Mouse (Mus musculus) gastrocnemius, postnatal 14 days (tissue): ENCODE results near the gene Aqp7. TPM values are rescaled to one million over a fixed set of nuclear protein-coding genes. Genes with fewer than 3 reads are reported as not detected.
"Not testable (repeated sequence)": the region's sequence is repeated elsewhere in the genome, so short reads cannot be mapped to it uniquely, and the experiment has no call there.

Source experiments
- DNase-seq: peaks from one replicate; pipeline ENCODE4 v3.0.0; 2021; ENCODE audit warnings: mixed read lengths
- intact Hi-C: fragments of 180-260 bp; cut with DNase I; formaldehyde crosslinking; loops from one replicate; pipeline ENCODE4 v1.15.1; 2025; ENCODE audit warnings: low total_unique reads
- long read RNA-seq, 2 experiments: library from polyadenylated mRNA; stranded (forward); transcript quantifications; one replicate each; pipeline ENCODE4 v2.0.0; 2021
- total RNA-seq, 2 experiments: library from RNA; stranded (reverse); gene quantifications; 2 replicates each; pipeline ENCODE4 v1.2.3; 2021

Aqp7 gene
- 10 to 100 TPM; 11.4 to 14.5 TPM for total RNA-seq
- long read RNA-seq, experiment 1, transcript Aqp7-201 (8 exons, 2,527 nt), result major isoform, 13 of 23 reads
- long read RNA-seq, experiment 1, partial matches to known transcripts, result 2 of 23 reads
- long read RNA-seq, experiment 1, other reads (novel, unspliced or antisense), result 8 of 23 reads
- long read RNA-seq, experiment 2, transcript Aqp7-201 (8 exons, 2,527 nt), result major isoform, 8 of 17 reads
- long read RNA-seq, experiment 2, partial matches to known transcripts, result 3 of 17 reads
- long read RNA-seq, experiment 2, other reads (novel, unspliced or antisense), result 6 of 17 reads

DNA sequence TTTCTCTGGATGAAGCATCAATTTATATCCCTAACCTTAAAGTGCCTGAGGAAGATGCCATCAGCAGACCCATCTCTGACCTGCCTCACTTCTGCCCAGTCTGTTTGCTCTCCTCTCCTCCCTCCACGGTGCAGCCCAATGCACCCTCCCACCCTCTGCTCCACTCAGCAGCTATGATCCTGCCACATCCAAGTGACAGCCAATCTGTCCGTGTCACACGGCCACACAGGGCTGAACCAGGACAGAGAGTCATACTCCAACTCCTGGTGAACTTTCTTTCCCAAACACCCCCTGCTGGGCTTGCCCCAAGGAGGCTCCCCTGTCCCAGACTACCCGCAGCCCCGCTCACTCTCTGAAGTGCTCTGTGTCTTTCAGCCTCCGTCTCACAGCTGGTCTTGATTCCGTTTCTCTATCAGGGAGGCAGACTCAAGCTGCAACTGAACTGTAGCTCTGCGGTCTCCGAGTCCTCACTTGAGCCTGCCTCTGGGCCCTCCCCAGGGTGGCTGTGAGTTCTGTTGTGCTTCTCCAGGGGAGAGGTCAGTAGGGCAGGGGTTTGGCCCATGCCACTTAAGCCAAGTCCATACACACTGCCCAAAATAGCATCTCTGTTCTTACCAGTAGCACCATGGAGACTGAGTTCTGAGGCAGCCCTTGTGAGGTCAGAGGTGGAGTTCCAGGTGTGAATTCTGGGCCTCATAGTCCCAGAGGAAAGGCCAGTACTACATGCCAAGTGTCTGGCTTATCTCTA is at the start of gene Aqp7:
Gene Aqp7 (minus strand): TSS at position 616 of the 748 bp plus-strand sequence.
- intact Hi-C loops, result no loop called here
- DNase-seq, result no peak

DNA sequence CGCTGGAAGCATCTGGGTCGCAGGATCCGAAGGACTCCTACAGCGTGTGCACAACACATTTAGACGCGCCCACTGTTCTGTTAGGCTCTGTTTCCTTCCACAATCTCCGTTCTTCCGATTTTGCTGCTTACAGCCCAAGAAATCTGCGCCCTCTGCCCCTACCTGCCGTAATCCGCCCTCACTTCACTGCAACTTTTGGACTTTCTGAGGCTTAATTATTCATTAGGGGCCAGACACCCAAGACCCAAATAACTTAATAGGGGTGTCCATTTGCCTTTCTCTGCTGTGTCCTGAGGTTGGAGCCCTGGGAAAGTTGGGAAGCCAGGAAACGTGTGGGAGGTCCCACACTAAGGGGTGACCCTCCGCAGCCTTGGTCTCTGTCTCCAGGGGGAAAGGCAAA is 49.4 kb upstream of the Aqp7 start:
- DNase-seq, result no peak
- intact Hi-C loops, result no loop called here

DNA sequence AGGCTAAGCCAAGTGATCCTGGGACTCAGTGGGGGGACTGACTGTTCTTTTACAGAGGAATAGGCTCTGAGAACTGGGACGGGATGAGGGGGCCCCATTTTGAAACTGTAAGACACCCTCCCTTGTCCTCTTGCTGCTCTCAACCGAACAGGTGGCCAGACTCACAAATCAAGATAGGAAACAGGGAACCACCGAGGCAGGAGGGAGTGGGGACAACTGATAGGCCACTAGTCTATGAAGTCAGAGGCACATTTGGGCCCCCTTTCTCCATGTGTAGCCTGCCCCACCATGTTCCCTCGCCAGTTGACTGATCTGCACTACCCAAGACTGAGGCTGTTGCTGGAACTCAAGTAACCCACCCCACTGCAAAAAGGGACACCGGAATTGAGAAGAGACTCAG is 48.9 kb upstream of the Aqp7 start:
- DNase-seq, result no peak
- intact Hi-C loops, result no loop called here

DNA sequence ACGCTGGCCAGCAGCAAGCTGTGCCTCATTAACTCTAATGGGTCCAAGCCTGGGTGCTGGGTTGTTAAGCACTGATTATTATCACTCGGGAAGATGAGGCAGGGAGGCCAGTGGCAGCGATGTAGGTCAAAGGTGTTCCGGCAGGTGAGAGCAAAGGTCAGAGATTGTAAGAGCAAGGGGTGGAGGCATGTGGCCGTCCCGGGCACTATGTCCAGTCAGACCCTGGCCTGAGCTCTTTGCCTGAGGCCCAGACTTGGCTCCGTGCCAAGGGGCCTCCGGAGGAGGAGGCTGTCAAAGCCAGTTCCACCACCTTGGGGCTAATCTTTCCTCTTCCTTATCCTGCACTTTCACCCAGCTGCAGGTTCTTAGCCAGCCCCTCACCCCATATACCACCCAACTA is 48.2 kb upstream of the Aqp7 start:
- DNase-seq, result no peak
- intact Hi-C loops, result no loop called here

DNA sequence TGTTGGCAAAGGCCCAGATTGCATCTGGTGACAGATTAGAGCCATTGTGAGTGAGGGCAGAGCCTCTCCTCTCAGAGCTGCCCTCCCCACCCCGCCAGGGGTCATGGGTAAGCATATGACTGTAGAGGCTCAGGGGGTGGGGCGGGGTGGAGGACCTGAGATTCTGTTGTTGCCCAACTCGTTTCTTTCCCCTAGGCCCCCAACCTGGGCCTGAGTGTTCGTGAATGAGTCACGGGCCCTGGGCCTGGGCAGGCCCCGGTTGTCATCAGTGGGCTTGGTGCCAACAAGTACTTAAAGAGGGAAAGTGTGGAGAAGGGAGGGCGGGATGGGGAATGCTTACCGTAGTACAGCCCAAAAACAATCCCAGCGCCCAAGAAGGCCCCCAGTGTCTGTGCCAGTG is 46.4 kb upstream of the Aqp7 start:
- DNase-seq, result no peak

DNA sequence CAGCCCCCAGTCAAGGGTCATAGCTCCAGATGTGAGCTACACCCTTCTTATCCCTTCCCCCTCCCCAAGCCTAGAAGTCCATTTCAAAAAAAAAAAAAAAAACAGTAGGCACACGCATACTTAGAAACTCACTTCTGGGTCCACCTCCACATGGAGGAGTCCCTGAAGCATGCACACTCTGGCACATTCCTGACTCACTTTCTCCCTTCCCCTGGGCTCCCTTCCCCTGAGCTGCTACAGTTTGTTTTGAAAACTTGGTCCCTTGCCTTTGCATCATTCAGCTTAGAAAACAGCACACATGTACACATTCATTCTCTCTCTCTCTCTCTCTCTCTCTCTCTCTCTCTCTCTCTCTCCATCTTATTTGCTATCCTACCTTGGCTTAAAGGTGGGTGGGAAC is 45.0 kb upstream of the Aqp7 start:
- no peak for DNase-seq
- intact Hi-C loops, result no loop called here

More for the DNA sequence above, 46.4 kb upstream of the Aqp7 start:
- intact Hi-C loops, result no loop called here

DNA sequence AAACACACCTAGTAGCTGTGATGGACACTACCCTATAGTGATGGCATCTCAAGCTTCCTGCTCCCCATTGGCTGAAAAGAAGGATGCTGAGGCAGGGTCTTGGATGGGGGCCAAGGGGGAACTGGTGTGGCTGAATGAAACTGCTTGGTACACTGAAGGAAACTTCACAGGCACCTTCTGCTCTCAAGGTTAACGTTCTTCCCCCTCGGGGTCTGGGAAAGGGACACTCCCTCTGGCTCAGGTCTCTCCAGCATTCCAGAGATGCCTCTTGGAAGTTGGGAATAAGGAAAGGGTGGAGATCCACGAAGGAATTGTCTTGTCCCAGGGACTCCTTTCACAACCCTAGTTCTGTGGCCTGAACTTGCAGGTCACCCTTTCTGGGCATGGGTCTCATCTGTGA is 43.5 kb upstream of the Aqp7 start:
- intact Hi-C loops, result no loop called here

DNA sequence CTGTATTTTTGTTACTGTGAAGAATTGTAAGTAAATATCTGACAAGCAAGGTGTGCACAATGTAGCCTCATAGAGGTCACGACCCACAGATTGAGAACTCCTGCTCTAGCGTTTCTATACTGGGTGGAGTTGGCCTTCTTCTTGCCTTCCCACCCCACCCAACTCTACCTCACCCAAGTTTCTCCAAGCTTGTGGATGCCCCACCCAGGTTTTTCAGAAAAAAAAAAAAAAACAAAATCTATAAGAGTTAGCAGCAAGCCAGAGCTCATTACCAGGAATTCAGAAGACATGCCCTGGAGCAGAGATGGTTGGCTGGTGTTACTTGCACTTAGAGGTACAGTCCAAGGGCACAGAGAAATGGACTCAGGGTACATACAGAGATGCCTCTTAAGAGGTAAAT is 41.8 kb upstream of the Aqp7 start:
- intact Hi-C loops, result no loop called here
- DNase-seq, result no peak

More for the DNA sequence above, 43.5 kb upstream of the Aqp7 start:
- no peak for DNase-seq

DNA sequence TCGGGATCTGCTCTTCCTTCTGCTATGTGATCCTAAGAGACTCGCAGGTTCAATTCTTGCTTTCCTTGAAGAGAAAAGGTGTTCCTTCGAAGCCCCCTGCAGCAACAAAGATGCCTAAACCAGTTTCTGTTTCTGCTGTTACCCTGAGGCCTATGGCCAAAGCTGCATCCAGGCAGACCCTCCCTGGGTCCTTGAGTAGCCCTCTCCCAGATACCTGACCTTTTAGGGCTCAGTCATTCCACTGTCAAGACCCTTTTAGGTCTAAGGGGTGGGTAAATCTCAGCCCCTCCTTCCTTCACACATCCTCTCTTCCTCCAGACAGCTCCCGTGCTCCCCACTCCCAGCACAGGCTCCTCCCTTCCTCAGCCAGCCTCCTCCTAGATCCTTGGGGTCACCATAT is 41.2 kb upstream of the Aqp7 start:
- DNase-seq, result no peak
- intact Hi-C loops, result no loop called here

DNA sequence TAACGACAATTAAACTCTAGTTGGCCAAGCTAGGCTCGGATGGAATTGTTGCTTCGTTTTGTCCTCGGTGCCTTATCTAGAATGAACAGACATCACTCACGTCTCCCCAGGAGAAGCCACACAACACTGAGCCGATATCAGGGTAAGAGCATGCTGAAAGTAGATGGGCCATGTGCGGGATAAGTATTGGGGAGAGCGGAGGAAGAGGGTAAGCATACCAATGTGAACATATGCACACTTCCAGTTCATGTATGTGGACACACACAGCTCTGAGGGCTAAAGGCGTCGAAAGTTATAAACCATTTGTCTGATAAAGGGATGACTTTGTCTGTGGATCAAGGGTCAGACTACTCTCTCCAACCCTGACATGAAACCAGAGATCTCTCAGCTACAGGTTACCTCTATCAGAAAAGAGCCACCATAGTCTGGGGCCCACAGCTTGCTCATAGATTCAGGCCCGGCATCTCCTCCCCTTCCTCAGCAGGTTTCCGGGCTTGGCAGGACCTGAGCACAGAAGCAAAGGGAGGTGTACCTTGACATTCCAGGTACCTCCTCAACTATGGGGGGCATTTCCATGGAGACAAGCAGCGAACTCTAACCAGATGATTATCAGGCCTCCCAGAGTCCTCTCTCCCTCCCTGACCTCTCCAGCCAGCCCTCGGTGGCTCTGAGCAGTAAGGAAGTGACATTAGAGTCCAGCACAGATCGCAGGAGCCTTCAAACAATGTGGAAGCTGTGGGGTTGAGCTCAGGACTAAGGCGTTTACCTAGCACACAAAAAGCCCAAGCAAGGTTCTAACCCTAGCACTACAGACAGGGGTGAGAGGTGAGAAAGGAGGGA is 39.7 kb upstream of the Aqp7 start:
- no peak for DNase-seq
- intact Hi-C loops, result no loop called here

DNA sequence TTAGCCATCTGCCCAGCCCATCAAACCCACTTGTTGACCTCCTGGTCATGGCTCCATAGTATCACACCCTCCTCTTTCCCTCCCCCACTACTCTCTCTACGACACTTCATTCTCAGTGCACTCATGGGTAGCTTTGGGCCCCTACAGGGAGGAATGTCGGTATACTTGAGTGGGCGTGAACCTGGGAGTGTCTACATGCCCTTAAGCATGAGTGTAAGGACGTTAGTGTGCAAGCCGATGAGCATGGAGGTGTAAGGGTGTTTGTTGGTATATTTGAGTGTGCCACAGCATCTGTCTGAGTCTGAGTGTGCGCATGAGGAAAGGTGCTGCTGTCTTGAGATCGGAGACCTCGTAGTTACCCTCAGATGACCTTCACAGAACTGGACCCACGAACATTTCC is 39.0 kb upstream of the Aqp7 start:
- no peak for DNase-seq
- intact Hi-C loops, result no loop called here

DNA sequence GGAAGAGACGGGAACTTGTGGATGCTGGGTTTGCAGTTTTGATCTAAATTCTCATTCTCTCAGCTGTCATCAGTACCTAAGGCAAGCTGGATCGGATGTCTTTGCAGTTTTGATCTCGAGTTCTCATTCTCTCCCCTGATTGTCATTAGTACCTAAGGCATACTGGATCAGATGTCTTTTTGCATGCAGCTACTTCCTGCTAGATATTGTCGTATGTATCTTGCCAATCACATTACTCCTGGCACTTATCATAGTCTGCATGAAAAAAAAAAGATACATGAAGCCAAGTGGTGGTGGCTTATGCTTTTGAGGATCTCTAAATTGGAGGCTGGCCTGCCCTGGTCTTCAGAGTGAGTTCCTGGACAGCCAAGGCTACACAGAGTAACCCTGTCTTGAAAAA is 36.9 kb upstream of the Aqp7 start:
- no peak for DNase-seq
- intact Hi-C loops, result no loop called here

DNA sequence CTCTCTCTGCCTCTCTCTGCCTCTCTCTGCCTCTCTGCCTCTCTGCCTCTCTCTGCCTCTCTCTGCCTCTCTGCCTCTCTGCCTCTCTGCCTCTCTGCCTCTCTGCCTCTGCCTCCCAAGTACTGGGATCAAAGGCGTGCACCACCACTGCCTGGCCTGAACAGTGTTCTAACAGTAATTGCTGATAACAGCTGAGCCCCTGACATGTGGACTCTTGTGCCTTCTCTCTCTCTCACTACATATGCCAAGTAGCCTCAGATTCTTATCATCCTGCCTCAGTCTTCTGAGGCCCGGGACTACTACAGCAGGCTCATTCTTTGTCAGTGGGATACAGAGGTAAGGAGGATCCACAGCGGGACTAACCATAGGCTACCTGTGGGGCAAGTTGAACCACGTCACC is 34.9 kb upstream of the Aqp7 start:
- DNase-seq, intact Hi-C loops: not testable (repeated sequence)

DNA sequence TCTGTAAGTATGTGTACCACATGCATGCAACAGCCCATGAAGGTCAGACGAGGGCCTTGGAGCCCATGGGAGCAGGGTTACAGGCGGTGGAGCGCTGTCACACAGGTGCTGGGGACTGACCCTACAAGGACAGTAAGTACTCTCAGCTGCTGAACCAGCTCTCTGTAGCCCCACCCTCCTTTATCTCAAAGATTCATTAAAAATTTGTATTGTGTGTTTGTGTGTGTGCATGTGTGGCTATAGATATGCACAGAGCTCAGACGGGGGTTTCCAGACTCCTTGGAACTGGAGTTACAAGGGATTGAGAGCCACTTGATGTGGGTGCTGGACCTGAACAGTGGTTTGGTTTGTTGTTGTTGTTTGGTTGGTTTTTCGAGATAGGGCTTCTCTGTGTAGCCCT is 33.8 kb upstream of the Aqp7 start:
- DNase-seq, result no peak
- intact Hi-C loops, result no loop called here

DNA sequence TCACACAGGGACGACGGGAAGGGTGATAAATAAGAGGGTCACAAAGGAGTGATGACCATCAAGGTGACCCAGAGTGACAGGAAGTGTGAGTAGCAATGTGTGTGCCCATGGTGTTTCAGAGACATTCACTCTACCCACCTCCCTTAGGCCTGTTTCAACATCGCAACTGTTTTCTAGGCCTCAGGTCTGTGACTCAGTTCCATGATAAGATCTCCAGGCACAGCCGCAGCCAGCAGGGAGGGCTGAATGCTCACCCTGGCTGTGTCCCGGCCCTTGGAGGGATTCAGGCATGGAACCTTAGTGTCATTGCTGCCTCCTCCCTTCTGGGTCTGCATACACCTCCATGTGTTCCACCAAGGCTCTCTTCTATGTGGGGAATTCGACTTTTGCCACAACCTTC is 30.8 kb upstream of the Aqp7 start:
- intact Hi-C loops, result no loop called here
- no peak for DNase-seq

DNA sequence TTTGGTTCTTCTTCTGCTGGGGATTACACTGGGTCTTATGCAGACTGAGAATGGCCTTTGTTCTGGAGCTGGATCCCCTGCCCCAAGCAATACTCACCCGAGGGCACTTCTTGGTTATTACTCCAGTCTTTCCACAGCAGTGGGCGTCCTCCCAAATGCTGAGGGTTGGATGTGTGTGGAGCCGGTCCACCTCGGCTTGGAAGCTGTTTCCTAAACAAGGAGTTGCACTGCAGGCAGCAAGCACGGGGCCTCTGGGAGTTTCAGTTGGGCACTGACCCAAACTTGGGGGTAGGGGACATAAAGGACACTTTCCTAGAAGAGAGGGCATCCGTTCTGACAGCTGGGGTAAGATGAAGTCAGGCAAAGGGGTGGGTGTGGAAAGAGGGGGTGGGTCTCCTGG is 26.5 kb upstream of the Aqp7 start:
- intact Hi-C loops, result no loop called here

DNA sequence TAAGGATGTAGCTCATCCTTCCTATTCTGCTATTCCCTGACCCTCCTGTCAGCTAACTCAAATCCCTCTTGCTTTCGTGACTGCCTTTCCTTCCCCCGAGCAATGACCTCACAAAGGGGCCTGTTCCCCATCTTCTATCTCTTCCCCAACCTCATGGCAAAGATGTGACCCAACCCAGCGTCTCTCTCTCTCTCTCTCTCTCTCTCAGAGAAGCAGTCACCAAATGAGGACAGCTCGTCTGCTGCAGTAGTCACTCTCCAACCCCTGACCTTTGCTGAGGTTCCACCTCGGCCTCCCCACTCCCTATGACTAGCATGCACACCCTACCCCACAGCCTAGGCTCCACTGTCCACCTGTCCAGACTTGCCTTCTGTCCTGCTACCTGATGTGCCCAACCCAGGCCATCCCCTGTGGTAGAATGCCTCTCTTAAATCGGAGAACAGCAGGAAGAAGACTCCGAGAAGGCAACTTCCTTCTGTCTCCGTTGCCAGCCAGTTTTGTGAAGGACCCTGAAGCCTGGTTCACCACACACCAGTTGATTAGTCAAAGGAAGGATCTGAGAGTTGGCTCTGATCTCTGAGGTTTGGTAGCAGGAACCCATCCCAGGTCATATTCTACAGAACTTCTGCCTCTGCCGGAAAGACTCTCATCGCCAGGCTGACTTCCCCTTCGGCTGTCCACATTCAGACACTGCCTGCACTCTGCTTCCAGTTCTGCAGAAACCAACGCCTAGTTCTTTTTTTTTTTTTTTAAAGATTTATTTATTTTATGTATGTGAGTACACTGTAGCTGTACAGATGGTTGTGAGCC is 25.3 kb upstream of the Aqp7 start:
- intact Hi-C loops, result no loop called here

More for the DNA sequence above, 26.5 kb upstream of the Aqp7 start:
- DNase-seq, result no peak

DNA sequence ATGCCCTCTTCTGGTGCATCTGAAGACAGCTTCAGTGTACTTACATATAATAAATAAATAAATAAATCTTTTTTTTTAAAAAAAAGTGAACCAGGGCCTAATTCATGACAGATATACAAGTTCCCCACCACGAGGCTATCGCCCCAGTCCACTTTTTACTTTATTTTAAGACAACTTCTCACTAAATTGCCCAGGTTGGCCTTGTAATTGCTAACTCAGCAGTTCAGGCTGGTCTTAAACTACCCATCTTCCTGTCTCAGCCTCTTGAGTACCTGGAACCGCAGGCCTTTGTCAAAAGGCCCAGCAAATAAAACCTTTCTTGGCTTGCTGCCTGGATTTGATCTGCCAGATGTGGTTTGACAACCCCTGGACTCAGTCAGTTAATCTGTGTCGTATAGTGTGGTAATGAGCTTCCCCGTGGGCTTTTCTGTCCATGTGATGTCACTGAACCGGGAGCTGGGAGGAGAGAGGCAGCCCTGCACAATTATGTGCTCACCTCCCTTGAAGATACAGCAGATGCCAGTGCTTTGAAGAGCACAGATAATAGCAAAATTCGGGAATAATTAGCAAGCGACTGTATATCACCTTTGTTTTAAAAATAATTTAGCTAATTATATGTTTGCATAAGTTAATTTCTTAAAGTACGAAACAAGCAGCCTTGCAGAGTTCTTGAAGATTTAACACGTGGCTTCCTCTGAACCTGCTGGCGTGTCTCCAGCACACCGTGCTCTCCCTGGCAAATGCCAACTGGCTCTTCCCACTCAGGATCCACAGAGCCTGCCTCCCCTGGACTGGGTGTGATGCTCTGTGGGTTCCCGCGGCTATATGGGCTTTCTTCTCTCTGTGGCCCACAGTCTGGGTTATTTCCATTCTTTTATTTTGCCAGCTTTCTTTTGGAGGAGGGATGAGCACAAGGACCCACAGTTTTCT is 23.8 kb upstream of the Aqp7 start:
- intact Hi-C loops, result no loop called here
- no peak for DNase-seq

More for the DNA sequence above, 25.3 kb upstream of the Aqp7 start:
- DNase-seq, result no peak

DNA sequence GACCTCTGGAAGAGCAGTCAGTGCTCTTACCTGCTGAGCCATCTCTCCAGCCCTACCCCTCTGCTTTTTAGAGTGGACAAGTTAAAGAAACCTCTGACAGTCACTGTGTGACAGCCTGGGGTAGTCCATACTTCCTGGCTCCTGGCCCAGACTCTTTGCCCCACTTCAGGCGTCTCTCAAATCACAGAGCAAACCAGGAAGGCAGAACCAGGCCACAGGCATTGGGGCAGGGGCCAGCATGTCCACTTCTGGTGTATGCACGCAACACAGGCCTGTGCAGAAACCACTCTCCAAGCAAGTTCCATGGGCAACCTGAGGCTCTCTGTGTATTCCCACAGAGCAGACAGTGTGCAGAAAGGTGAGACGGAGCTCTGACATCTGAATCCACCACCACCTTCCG is 17.3 kb upstream of the Aqp7 start:
- DNase-seq, result no peak
- intact Hi-C loops, result no loop called here
